Mouse (Mus musculus): ENCODE data around the gene Crebrf. TPM values are rescaled to one million over a fixed set of nuclear protein-coding genes. Genes with fewer than 3 reads are reported as not detected.

The Crebrf gene
- polyA plus RNA-seq, 1 experiment from 2014 or later: 6.7 TPM

DNA sequence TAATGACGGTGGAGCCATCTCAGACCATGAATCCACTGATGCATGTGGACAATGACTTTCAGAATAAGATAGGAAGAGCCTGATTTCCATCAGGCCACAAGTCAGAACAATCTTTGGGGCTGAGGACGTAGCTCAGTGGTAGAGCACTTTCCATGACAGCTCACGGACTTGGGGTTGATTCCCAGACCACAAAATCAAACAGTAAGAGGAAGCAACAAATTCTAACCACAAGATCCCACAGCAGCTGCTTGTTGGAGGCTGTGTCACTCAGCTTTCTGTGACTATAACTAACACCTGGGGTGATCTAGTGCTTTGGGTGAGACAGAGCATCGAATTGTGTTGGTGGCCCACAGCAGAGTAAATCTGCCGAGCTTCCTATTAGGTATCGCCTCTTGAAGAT is 101.4 kb downstream of the Crebrf start:
- no peak overlapping the region for H3K27ac ChIP-seq (ENCODE audit: low read length)
- no peak overlapping the region for H3K4me2 ChIP-seq (ENCODE audit: low read depth, low read length)
- H3K27me3 ChIP-seq (ENCODE audit: control insufficient read depth, insufficient read depth, low read length): peaks cover 4% of the 10 kb centered on the region; the same call in 1 of the 2 replicates
- no peaks in the 10 kb centered on the region for H3K4me1 ChIP-seq (ENCODE audit: control insufficient read depth, insufficient read depth, low read length)
- no peak for ATAC-seq (ENCODE audit: insufficient read depth, low FRiP score)
- no peak overlapping the region for H3K9ac ChIP-seq (ENCODE audit: low read length)
- H3K9me3 ChIP-seq (replicated peaks; ENCODE audit: control insufficient read depth, low read length): no peaks in the 10 kb centered on the region
- 78% methylated on average over 6 of the region's 6 CpGs for WGBS
- no peaks in the 10 kb centered on the region for H3K36me3 ChIP-seq (ENCODE audit: control insufficient read depth, insufficient read depth, low read length)
- no peak overlapping the region for H3K4me3 ChIP-seq (replicated peaks; ENCODE audit: low read length)

DNA sequence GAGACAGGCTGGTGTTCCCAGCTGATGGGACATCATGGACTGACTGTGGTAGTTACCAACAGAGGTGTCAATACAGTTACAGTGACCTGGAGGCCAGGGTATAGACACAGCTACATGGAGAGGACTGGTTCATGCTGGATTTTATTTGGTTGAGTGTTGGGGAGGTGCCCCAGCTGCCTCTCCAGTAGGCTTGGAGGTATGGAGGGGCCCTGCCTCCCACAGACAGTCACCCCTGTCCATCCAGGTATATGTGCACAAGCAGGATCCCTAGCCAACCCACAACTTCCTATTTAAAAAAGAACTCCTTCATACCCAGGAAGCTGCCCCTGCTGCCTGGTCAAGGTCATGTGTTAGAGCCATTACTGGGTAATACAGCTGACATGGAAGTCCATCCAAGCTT is 102.3 kb downstream of the Crebrf start:
- Histone ChIP-seq H3K4me3 (replicated peaks; ENCODE audit: low read length) (no peak overlapping the region), H3K4me2 (ENCODE audit: low read depth, low read length) (no peak overlapping the region), H3K9me3 (replicated peaks; ENCODE audit: control insufficient read depth, low read length) (no peaks in the 10 kb centered on the region), H3K27me3 (ENCODE audit: control insufficient read depth, insufficient read depth, low read length) (peaks cover 4% of the 10 kb centered on the region; the same call in 1 of the 2 replicates), H3K9ac (ENCODE audit: low read length) (no peak overlapping the region), H3K4me1 (ENCODE audit: control insufficient read depth, insufficient read depth, low read length) (no peaks in the 10 kb centered on the region), H3K36me3 (ENCODE audit: control insufficient read depth, insufficient read depth, low read length) (no peaks in the 10 kb centered on the region), H3K27ac (ENCODE audit: low read length) (no peak overlapping the region)
- ATAC-seq (ENCODE audit: insufficient read depth, low FRiP score): no peak

DNA sequence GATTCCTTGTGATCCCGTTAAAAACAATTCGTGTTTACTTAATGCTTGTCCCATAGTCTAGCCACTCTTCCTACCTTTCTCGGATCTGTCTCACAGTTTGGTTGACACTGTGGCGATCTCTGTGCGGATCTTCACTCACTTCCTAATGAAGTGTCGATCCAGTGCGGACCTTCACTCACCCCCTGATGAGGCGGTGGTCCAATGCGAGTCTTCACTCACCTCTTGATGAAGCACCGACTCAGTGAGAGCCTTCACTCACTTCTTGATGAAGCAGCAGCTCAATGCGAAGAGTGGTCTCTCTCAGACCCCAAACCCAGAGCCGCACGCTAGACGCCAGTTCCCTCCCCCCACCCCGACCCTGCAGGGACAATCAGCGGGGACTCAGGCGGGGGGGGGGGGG is 110.7 kb downstream of the Crebrf start:
- Histone ChIP-seq H3K27ac (ENCODE audit: low read length) (no peak overlapping the region), H3K4me3 (replicated peaks; ENCODE audit: low read length) (no peak overlapping the region), H3K4me1 (ENCODE audit: control insufficient read depth, insufficient read depth, low read length) (no peaks in the 10 kb centered on the region), H3K36me3 (ENCODE audit: control insufficient read depth, insufficient read depth, low read length) (no peaks in the 10 kb centered on the region), H3K27me3 (ENCODE audit: control insufficient read depth, insufficient read depth, low read length) (no peaks in the 10 kb centered on the region; the same call in 1 of the 2 replicates), H3K9me3 (replicated peaks; ENCODE audit: control insufficient read depth, low read length) (no peaks in the 10 kb centered on the region), H3K9ac (ENCODE audit: low read length) (no peak overlapping the region), H3K4me2 (ENCODE audit: low read depth, low read length) (no peak overlapping the region)
- ATAC-seq (ENCODE audit: insufficient read depth, low FRiP score): no peak
- WGBS: 70% methylated on average over 16 of the region's 17 CpGs

Other genes starting within 250 kb of the Crebrf start
- gene Ergic1, start 154.2 kb upstream of the Crebrf start, polyA plus RNA-seq (2015; fragmentation: Nextera tagmentation; extraction: Ambion mirVana): 111 and 116 TPM in 2 replicates
- 18.3 and 20.4 TPM in 2 replicates for gene Dusp1, start 153.5 kb upstream of the Crebrf start, polyA plus RNA-seq (2015; fragmentation: Nextera tagmentation; extraction: Ambion mirVana)
- gene Atp6v0e, start 52.4 kb upstream of the Crebrf start, polyA plus RNA-seq (2015; fragmentation: Nextera tagmentation; extraction: Ambion mirVana): 231 and 249 TPM in 2 replicates
- gene Bnip1, start 65.4 kb downstream of the Crebrf start, polyA plus RNA-seq (2015; fragmentation: Nextera tagmentation; extraction: Ambion mirVana): 44.9 and 51.9 TPM in 2 replicates
- gene Nkx2-5, start 129.4 kb downstream of the Crebrf start, polyA plus RNA-seq (2015; fragmentation: Nextera tagmentation; extraction: Ambion mirVana): 2.3 and 4.6 TPM in 2 replicates
- 6.4 and 6.9 TPM in 2 replicates for gene Kifc5b, start 201.4 kb downstream of the Crebrf start, polyA plus RNA-seq (2015; fragmentation: Nextera tagmentation; extraction: Ambion mirVana)
- 7.3 and 7.7 TPM in 2 replicates for gene Phf1, start 217.4 kb downstream of the Crebrf start, polyA plus RNA-seq (2015; fragmentation: Nextera tagmentation; extraction: Ambion mirVana)
- gene Cuta, start 223.9 kb downstream of the Crebrf start, polyA plus RNA-seq (2015; fragmentation: Nextera tagmentation; extraction: Ambion mirVana): 173 and 178 TPM in 2 replicates
- gene Syngap1, start 225.6 kb downstream of the Crebrf start, polyA plus RNA-seq (2015; fragmentation: Nextera tagmentation; extraction: Ambion mirVana): 1.3 and 1.6 TPM in 2 replicates